Mouse (Mus musculus): ENCODE data around the gene Ifngr1.
A peak's percentile ranks its signal among the peaks of the same experiment; 100 is the strongest.

Ifngr1 gene

DNA sequence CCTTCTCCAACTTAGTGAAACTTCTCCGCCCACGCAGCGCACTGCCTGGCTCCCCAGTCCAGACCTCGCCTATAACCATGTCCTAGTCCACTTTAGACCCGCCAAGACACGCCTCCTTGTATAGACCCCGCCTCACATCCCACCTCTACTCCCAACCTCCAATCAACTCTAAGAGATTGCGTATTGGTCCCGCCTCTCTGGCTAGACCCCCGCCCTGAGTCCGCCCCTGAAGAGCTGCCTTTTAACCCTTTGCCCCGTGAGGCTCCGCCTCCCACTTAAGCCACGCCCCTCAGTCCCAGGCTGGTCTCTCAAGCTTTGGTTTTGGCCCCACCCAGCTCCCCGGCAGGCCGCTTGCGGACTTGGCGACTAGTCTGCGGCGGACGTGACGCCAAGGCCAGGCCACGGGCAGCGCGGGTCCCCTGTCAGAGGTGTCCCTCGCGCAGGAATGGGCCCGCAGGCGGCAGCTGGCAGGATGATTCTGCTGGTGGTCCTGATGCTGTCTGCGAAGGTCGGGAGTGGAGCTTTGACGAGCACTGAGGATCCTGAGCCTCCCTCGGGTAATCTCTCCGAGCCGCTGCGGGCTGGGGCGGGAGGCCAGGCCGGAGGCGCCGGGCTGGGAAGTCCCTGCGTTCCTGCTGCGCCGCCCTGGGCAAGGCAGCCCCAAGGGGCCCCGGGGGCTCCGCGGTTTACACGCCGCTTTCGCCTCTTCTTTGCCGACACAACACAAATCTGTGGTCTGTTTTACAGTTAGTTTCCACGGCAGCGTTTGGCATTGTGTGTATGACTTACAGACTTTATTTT is at the start of gene Ifngr1:
Gene Ifngr1 (plus strand): TSS at position 309 of the 801 bp plus-strand sequence.
- peak; percentile 99 for DNase-seq (ENCODE audit: low spot score)

DNA sequence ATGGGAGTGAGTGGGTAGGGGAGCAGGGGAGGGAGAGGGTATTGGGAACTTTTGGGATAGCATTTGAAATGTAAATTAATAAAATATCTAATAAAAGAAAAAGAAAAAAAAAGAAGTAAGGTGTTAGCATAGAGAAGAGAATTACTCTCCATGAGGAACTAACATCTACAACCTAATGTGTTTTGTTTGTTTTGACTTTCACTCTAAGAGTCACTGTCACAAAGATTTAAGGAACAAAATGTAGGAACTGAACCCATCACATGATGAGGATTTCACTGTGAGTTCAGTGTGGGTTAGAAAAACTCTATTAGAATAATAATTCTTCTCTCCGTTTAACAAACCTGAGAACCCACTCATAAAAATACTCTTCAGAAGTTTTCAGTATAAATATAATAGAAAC is 44.9 kb upstream of the Ifngr1 start:
- DNase-seq (ENCODE audit: low spot score), result no peak

- DNase-seq (ENCODE audit: low spot score), result no peak
Measured at GRCm38 (mm10) chr10:19548016-19548415, 43.7 kb upstream of the Ifngr1 start.

- no peak for DNase-seq (ENCODE audit: low spot score)
Measured at GRCm38 (mm10) chr10:19548491-19548890, 43.3 kb upstream of the Ifngr1 start.

DNA sequence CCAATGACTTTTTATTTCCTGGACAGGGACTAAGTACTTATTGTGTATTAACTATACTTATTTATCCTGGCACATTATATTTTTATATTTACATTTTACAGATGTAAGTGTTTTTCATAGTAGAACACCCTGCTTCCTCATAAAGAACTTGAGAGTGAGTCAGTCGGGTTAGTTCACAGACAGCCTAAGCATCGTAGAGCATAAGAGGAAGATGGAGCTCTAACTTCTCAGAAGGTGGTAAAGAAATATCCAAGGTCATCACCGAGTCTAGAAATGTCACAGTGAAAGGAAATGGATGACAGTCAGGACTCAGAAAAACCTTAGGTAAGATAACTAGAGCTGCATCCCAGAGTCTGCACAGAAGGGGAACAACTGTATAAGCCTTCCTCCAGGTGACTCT is 40.2 kb upstream of the Ifngr1 start:
- no peak for DNase-seq (ENCODE audit: low spot score)

- no peak for DNase-seq (ENCODE audit: low spot score)
Measured at GRCm38 (mm10) chr10:19553857-19554256, 37.9 kb upstream of the Ifngr1 start.

DNA sequence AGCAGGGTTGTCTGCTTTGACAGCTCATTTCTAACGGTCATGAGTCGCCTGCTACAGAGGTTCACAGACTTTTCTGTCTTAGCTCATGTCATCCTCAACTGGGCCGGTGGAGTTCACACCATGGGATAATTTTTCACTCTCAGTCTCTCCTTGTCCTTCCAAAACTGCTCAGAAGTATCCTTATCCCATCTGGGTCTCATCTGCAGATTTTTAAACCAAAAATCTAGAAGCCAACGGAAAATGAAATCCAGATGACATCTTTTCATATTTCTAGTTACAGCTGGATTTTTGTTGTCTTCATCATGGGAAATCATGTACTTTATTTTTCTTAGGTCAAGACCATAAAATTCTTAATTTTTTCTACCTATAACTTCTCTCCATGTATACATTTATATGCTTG is 34.1 kb upstream of the Ifngr1 start:
- DNase-seq (ENCODE audit: low spot score), result no peak

GRCm38 (mm10) chr10:19559565-19560165 is 32.1 kb upstream of the Ifngr1 start:
- DNase-seq (ENCODE audit: low spot score), result no peak

DNA sequence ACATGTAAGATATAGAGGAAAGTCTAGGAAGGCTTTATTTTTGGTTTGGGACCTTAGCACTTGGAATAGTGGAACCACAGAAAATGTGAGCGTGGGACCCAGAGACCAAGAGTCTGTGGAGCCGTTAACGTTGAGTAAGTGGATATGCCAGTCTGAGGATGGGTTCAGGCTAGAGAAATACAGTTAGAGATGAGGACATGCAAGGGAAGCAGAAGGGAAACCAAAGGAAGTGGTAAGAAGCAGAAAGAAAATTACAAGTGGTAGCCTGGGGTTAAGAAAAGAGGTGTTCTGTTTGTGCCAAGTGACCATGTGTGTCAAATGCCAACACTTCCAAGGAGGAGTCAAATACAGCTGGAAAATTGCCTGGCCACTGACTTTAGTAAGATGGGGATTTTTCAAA is 29.2 kb upstream of the Ifngr1 start:
- no peak for DNase-seq (ENCODE audit: low spot score)

- no peak for DNase-seq (ENCODE audit: low spot score)
Measured at GRCm38 (mm10) chr10:19563443-19563861, 28.3 kb upstream of the Ifngr1 start.

GRCm38 (mm10) chr10:19567481-19567880 is 24.3 kb upstream of the Ifngr1 start:
- DNase-seq (ENCODE audit: low spot score), result no peak

DNA sequence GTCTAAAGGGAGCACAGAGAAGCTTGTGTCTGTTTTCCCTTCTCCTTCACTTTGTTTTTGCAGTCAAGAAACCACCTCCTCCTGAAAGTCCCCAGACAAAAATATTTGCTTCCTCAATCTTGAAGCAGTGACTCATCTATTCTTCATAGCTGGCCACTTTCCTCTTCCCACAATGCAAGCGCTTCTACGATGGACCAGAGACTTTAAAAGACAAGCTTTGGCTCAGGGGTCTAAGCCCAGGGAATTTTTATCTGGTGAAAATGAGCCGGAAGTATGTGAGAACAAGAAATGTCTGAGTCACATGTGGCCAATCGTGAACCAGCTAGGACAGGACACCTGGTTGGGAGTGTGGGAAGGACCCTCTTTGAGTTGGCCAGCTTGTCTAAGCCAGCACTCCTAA is 21.5 kb upstream of the Ifngr1 start:
- DNase-seq (ENCODE audit: low spot score), result no peak

- no peak for DNase-seq (ENCODE audit: low spot score)
Measured at GRCm38 (mm10) chr10:19570716-19571115, 21.0 kb upstream of the Ifngr1 start.

DNA sequence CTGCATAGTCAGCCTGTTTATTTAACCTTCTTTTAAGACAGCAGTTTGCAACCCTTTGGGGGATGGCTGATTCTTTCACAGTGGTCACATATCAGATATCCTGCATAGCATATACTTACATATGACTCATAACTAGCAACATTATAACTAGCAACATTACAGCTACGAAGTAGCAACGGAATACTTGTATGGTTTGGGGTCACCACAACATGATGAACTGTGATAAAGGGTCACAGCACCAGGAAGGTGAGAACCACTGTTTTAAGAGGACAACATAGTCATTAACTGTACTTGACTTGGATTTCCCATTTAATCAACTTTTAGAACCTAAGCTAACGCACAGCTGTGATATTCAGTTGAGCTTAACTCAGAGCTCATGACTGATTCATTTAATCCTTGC is 14.2 kb upstream of the Ifngr1 start:
- no peak for DNase-seq (ENCODE audit: low spot score)

GRCm38 (mm10) chr10:19578001-19578400 is 13.7 kb upstream of the Ifngr1 start:
- DNase-seq (ENCODE audit: low spot score), result no peak

GRCm38 (mm10) chr10:19578409-19578986 is 13.3 kb upstream of the Ifngr1 start:
- no peak for DNase-seq (ENCODE audit: low spot score)

DNA sequence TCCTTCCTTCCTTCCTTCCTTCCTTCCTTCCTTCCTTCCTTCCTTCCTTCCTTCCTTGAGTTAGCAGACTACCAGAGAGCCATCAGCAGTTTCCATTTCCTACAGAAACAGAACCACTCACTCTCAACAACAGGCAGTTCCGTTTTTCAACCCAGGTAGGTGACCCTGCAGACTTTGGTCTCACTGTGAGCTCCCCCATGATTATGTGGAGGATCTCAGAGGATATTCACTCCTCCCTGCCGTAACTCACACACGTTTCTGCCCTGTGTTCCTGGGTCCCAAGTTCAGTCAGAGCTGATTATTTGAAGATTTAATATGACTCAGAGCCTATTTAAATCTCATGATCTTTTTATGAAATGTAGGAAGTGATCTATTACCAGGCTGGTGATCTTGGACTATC is 11.1 kb upstream of the Ifngr1 start:
- no peak for DNase-seq (ENCODE audit: low spot score)

GRCm38 (mm10) chr10:19581844-19582582 is 9.7 kb upstream of the Ifngr1 start:
- DNase-seq (ENCODE audit: low spot score), result no peak

GRCm38 (mm10) chr10:19582806-19583430 is 8.8 kb upstream of the Ifngr1 start:
- no peak for DNase-seq (ENCODE audit: low spot score)

DNA sequence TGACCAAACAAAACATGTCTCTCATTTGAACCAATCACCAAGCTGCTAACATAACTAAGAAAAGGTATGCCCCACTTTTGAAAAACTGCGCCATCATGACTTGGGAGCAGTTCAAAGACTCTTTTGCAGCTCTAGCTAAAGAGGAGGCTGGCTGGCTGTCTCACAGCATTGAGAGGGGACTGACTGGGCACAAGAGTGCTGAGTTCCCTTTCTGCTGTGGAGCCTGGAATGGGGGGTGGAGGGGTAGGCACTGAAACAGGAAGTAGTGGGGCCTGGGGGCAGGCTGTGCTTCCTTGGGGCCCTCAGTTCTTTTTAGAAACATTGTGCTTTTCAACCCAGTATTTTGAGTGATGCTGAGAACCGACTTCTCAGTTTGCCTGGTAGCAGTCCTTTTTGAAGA is 7.7 kb upstream of the Ifngr1 start:
- no peak for DNase-seq (ENCODE audit: low spot score)

GRCm38 (mm10) chr10:19584846-19585245 is 6.9 kb upstream of the Ifngr1 start:
- DNase-seq (ENCODE audit: low spot score), result no peak

DNA sequence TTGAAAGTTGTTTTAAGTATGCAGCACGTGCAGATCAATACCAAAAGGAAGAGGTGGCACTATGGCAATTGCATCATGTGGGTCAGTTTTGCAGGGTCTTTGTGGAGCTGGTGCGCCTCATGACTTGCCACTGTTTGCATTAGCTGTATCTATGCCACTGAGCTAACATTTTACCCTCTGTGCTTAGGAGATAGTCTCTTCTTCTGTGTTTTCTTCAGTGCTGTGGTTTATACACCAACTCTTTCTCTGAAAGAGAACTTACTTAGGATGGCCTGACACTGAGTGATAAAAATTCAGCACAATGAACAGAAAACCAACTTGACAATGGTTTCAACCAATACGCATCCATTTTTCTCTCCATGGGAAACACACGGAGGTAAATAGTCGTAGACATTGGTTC is 5.9 kb upstream of the Ifngr1 start:
- DNase-seq (ENCODE audit: low spot score), result no peak

All from urinary bladder, postnatal 25 days (tissue).